Mouse (Mus musculus) layer of hippocampus, postnatal 36 days (tissue): ENCODE measurements at regions not wholly inside any gene's neighbourhood (a gene's known extent, or its start where the extent isn't known, plus 50 kb on each side); places are given as distances from the start of the nearest gene placed in this dataset.
A peak's percentile ranks its signal among the peaks of the same experiment; 100 is the strongest.
"Not testable (repeated sequence)": the region's sequence is repeated elsewhere in the genome, so short reads cannot be mapped to it uniquely, and the experiment has no call there.

Experiments
- DNase-seq, 2 experiments: peaks; one replicate each; pipeline ENCODE4 v3.0.0; 2022

- DNase-seq, result no peak
Measured at GRCm38 (mm10) chr15:3171774-3172173, 96.6 kb upstream of the Selenop start.

GRCm38 (mm10) chr15:3174072-3174471 lies 94.3 kb upstream of the Selenop start:
- DNase-seq, result no peak

GRCm38 (mm10) chr15:3174848-3175247 lies 93.5 kb upstream of the Selenop start:
- no peak for DNase-seq

GRCm38 (mm10) chr15:3201912-3202653 lies 66.3 kb upstream of the Selenop start:
- DNase-seq, result peak in 1 of 2 experiments; percentile 19

GRCm38 (mm10) chr15:3205522-3205921 lies 62.8 kb upstream of the Selenop start:
- DNase-seq, result no peak

- DNase-seq, result not testable (repeated sequence)
Measured at GRCm38 (mm10) chr15:3206076-3206475, 62.3 kb upstream of the Selenop start.

GRCm38 (mm10) chr15:3213721-3214120 lies 54.6 kb upstream of the Selenop start:
- DNase-seq, result peak in 1 of 2 experiments; percentile 21

GRCm38 (mm10) chr15:3215201-3215600 lies 53.1 kb upstream of the Selenop start:
- no peak for DNase-seq
